Mouse (Mus musculus): Measurements from ENCODE around the gene Apoc1. TPM values are rescaled to one million over a fixed set of nuclear protein-coding genes. Genes with fewer than 3 reads are reported as not detected.

The Apoc1 gene
- total RNA-seq, 2 experiments from 2014 or later = 3.7 TPM; not detected in 1

DNA sequence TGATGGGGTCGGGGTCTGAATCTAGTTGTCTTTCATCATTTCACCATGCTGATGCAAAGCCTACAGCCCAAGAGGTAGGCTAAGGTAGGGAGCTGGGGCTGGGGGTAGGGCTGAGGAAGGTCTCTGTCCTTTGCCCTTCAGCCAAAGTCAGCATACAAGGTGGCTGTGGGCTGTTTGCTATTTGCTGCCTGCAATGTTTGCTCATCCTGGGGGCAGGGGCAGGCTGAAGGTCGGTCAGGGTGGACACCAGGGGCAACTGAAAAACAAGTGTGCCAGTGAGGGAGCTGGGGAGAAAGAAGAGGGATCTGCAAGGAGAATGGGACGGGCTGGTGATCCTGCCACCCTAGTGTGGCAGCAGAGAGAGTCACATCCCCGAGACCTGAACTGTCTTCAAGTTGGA lies 7.1 kb downstream of the Apoc1 start:
- DNase-seq = no peak

DNA sequence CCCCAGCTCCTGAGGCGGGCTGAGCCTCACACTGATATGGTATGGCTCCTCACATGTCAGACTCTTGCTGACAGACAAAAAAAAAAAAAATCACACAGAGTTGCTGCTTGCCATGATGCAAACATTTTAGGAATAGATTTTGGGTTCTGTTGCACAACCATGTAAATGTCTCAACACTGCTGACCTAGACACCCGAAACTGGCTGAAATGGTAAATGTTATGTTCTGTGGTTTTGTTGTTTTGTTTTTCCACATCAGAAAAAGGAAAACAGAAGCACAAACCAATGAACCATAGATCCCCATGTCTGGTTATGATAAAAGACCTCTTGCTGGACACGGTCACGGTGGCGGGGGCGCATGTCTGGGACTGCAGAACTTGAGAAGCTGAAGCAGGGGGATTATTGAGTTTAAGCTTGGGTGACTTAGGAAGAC lies 8.7 kb downstream of the Apoc1 start:
- DNase-seq = no peak

DNA sequence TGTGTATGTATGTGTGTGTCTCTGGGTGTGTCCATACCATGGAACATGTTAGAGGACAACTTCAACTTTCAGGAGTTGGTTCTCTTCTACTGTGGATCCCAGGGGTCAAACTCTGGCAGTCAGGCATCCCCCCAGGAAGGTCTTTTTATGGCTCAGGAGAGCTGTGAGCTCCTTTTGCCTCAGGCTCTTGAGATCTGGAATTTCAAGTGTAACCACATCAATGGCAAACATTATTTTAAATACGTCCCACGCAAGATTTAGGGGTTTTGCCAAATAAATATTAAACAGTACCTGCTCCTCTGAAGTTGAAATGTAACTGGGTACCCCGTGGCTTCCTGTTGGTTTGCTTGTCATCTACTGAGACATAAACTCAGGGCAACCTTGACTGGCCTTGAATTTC lies 9.5 kb downstream of the Apoc1 start:
- no peak for DNase-seq

DNA sequence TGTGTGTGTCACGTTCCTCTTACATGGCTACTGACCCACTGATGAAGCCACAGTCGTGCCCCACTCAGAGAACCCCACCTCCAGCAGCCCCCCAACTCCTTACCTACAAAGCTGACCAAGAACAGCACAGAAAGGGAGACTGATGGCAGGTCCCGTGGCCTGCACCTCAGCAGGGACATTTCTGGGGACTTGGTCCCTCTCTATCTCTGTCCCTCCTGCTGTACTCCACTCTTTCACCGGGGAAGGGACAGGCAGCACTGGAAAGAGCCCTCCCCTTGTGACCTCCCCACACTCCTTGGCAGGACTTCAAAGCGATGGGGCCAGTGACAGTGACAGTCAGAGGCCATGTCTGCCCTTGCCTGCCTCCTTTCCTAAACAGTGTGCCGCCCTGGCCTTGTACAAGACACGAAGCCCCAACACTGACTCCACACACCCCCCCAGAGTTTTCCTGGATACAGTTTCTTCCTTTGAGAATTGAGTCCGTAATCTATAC lies 11.2 kb downstream of the Apoc1 start, which contains the start of the genes Gm44805 and Apoc4:
Gm44805 (minus strand) TSS at position 222 of the 493 bp plus-strand sequence.
Apoc4 (minus strand) TSS at position 278 of the 493 bp plus-strand sequence.
- no peak for DNase-seq

DNA sequence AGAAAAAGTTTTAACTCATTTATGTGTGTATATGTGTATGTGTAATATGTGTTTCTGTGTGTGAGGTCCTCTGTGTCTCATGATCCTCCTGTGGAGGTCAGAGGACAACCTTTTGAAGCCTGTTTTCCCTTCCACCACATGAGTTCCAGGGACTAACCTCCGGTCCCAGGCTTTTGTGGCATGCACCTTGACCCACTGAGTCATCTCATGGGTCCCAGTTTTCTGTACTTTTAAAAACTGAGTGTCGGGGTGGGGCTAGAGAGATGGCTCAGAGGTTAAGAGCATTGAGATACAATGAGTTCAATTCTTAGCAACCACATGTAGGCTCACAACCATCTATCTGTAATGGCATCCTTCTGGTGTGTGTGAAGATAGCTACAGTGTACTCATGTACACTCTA lies 11.8 kb downstream of the Apoc1 start:
- DNase-seq = no peak

DNA sequence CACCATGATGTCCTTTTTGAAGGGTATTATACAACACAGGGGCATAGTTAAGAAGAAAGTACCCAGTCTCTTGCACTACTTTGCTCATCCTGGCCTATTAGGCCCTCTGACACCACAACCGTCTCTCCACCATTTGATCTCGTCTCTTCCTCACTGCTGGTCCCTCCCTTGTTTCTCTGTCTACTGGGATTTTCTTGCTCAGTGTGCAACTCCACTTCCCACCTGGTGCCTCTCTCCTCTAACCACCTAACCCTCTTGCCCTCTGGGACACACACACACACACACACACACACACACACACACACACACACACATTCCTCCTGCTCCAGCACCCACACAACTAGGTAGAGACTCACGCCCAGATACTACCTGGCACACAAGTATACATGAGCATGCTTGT lies 13.6 kb downstream of the Apoc1 start:
- DNase-seq = no peak

DNA sequence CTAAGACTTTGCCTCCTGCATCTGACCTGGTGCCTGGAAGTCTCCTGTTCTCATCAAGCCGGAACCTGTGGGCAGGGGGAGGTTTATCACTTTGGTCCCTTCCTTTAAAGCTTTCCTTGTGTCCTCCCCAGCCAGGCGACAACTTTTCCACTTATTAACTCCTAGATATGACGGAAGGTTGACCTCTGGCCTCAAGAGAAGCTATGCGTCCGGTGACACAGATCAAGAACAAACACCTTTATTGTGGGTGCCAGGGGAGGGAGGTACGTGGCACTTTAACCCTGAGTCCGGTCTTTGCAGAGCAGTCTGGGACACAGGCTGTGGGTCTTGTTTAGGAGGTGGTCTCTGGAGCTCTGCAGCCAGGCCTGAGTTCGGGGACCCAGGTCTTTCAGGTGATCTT lies 14.6 kb downstream of the Apoc1 start, which contains the start of gene Apoc2:
Apoc2 (minus strand) TSS at position 70 of the 400 bp plus-strand sequence.
- no peak for DNase-seq

DNA sequence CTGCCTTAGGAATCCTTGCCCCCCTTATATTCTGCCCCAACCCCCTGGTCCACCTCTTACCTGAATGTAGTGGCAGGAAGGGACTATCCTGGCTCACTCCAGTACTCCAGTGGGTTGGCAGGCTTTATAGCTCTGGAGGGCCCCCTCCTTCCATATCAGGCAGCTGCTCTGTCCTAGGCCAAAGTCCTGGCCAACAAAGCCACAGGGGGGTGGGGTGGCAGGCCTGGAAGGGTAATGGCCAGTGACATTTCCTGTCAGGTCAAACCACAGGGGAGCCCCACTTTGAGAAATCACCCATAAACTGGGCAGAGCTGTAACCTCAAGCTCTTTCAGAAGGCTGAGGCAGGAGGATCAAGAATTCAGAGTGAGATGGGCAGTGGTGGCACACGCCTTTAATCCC lies 15.8 kb downstream of the Apoc1 start:
- no peak for DNase-seq

DNA sequence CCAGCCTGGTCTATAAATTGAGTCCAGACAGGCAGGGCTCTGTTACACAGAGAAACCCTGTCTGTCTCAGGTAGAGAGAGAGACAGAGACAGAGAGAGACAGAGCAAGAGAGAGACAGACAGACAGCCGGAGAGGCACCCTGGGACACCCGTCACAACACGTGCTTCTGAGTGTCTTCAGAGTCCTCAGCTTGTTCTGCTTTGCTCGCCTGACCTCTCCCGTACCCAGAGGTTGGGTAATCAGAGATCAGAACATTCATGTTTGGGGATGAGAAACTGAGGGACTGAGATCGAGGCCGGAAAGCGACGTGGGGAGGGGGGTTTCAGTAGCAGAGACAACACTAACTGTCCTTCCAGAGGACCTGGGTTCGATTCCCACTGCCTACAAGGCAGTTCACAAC lies 16.6 kb downstream of the Apoc1 start:
- DNase-seq = no peak

DNA sequence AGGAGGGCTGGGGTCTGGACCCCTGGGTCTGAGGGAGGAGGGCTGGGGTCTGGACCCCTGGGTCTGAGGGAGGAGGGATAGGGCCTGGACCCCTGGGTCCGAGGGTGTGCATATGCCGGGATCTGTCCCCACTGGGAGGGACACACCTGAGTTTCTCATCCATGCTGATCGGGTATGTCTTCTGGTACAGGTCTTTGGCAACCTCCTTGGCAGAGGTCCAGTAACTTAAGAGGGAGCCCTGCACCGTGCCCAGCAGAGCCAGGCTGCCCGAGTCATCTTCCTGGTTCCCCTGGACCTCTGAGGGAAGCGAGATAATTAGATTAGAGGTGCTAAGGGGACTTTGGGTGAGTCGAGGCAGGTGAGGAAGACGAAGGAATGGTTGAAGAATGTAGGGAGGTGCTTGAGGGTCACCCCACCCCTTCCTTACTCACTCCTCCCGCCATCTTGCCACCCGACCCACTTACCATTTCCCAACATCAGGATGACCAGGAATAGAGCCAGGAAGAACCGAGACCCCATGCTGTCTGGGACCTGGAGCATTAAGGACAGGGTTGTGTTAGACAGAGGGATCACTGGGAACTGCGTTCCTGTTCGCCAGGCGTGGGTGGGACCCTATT lies 19.3 kb downstream of the Apoc1 start:
- no peak for DNase-seq

DNA sequence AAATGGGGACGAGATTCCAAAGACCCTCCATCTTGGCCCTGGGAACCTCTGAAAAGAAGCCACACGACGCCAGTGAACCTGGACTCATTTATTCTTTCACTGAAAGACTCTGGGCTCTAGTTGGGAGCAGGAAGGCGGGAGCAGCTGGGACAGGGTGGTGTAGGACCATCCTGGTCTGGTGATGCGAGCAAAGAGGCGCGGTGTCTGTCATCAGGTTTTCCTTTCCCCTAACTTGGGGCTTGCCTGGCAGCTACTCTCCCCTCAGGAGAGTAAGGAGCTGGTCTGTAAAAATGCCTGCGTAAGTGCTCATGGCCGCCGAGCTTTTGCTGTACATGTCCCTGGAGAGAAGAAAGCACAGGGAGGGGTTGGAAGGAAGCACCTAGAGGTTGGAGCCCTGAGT lies 20.9 kb downstream of the Apoc1 start:
- no peak for DNase-seq

DNA sequence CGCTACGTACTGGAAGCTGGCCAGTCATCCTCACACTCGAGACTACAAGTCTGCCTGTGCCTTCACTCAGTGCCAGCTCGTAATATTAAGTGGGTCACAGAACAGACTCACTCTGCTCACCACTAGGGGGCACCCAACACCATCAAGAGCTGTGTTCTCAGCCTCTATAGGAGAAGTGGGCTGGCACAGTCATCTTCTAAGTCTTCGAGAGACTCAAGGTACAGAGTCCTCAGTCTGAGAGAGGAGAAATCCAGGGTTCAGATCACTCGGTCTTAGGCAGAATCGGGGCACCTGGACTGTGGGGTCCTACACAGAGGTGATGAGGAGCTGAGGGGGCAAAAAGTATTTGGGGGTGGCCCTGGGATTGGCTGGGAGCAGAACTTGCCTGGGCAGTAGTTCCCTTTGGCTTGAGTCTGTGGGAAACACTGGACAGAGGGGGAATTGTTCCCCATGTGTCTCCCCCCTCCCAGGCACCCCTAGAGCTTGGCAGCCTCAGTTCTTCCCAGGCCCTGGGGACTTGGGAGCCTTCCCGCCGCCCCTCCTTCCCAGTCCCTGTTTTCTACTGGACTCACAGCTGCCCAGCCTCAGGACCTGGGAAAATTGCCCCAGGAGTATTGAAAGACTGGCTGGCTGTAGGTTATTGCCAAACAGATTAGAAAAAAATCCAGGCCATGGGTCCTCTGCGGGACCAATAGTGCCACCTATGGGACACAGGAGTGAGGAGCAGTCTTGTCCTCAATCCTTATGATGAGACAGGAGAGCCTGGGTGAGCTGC lies 23.3 kb downstream of the Apoc1 start:
- DNase-seq = peak; percentile 81

DNA sequence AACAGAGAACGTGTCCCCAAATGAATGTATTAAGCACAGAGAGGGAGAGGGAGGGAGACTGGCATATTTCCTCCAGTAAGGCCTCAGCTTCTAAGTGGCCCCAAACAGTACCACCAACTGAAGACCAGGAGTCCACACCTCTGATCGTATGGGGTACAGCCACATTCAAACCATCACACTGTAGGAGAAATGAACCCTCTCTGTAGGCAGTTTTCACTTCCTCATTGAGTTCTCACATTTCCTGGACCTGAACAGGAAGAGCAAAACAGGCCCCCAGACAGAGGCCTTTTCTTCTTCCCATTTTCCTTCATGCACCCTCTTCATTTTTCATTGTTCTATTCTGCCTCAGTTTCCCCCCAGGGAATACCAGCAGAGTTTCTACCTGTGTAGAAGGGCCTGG lies 25.0 kb downstream of the Apoc1 start:
- DNase-seq = no peak

DNA sequence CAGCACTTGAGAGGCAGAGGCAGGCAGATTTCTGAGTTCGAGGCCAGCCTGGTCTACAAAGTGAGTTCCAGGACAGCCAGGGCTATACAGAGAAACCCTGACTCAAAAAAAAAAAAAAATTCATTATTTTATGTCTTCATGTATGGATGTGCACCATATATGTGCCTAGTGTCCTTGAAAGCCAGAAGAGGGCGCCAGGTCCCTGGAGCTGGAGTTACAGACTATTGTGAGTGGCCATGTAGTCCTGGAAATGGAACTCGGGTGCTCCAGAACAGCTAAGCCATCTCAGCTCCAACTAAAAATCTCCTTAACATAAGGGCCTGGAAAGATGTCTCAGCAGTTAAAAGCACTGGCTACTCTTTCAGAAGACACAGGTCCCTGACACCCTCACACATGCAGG lies 25.7 kb downstream of the Apoc1 start:
- no peak for DNase-seq

DNA sequence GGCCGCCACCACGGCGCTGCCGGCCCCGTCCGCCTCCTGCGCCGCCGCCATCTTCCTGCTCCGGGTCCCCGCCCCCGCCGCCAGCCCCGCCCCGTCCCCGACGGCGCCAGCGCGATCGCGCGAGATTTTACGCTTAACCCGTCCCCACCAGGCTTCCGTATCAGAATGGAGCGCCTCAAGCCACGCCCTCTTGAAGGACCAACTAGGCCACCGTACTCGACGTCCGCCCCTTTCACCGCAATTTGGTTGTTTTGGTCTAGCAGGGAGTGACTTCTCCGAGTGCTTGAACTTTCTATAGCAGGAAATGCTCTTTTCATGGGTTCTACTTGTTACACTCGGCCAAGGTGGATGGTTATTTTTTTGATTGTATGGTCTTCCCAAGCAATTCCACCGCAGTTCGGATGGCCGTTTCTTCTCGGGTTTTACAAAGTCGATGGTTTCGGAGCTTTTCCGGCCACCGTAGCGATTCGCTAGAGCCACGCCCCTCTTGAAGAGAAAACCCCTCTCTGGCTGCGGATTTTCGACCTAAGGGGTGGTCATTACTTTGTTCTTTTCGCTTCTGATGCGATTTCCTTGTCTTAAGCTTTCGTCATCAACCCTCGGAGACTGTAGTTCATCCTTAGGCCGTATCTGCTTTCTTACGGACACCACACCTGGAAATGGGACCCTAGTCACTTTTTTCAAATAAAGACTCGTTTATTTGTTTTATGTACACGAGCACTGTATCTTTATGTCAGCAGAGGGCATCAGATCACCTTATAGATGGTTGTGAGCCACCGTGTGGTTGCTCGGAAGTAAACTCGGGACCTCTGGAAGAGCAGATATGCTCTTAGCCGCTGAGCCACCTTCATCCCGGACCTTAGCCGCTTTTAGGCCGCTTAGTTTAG lies 27.3 kb downstream of the Apoc1 start, which contains the start of gene Clptm1:
Clptm1 (minus strand) TSS at position 79 of the 887 bp plus-strand sequence.
- DNase-seq = peak; percentile 96

DNA sequence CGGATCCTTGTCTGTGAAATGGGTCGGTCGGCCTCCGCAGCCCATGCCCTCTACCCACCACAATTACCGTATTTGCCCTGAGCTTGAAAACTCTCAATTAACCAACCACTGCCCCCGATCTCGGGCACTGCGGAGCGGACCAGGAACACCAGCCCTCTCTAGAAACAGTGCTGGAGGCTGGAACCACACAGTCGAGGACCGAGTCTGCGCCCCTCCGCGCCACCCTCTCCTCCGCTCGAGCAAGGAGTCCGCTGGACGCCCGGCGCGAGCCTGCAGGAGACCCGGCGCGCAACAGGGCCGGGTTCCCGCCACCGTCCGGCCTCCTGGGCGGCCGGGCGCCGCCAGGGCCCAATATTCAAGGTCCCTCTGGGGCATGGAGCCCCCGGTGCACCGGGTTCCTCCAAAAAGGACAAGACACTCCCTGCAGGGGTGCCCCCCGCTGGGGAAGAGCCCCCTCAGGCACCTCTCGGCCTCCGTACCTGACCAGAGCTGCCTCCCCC lies 28.0 kb downstream of the Apoc1 start:
- DNase-seq = no peak

DNA sequence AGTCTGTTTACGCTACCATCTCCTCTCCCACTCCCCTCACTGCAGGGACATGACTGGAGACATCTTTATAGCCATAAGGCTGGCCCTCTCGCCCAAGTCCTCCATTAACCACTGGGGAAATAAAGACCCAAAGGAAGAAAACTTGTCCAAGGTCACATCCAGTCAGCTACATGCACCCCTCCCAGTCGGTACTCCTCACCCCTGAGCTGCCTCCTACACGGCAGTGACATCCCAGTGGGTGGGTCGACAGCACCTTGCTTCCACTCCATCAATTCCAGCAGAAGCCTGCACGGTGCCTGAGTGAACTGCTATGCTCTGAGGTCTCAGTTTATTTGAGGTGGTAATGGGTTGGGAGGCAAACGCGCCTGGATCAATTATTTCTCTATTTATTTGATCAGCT lies 28.5 kb downstream of the Apoc1 start:
- no peak for DNase-seq

DNA sequence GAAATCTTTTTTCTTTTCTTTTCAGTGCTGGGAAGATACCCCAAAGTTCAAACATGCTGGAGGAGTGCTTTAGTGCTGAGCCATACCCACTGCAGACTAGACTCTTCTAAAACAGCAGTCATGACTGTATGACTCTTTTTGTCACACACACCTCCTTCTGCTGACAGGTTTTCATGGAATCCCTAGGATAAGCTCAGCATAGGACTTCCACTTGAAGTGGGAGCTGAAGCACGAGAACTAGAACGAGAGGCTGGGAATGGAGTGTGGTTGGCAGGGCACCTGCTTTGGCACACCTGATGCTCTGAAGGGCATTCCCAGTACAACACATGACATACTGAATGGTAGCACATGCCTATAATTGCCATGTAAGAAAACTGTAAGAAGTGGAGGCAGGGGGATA lies 39.8 kb downstream of the Apoc1 start:
- DNase-seq = no peak

DNA sequence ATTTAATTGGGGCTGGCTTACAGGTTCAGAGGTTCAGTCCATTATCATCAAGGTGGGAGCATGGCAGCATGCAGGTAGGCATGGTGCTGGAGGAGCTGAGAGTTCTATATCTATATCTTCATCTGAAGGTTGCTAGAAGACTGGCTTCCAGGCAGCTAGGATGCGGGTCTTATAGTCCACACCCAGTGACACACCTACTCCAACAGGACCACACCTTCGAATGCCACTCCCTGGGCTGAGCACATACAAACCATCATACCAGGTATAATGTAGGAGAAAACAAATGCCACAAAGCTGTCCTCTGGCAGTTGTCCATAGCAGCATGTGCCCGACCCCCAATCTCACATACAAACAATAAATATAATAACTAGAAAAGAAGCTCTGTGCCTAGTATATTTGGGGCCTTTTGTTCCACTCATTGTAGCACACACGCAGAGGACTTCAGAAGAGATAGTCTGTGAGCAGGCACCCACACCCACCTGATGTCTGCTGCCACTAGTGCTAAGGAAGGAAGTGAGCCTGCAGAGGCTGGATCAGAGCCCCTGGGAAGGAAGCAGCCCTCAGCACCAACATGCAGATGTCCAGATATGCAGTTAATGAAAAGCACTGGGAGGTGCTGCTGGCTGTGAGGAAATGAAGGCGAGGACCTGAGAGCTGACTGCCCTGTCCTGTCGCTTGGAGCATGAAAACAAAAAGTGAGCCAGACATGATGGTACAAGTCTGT lies 41.2 kb downstream of the Apoc1 start:
- DNase-seq = no peak

DNA sequence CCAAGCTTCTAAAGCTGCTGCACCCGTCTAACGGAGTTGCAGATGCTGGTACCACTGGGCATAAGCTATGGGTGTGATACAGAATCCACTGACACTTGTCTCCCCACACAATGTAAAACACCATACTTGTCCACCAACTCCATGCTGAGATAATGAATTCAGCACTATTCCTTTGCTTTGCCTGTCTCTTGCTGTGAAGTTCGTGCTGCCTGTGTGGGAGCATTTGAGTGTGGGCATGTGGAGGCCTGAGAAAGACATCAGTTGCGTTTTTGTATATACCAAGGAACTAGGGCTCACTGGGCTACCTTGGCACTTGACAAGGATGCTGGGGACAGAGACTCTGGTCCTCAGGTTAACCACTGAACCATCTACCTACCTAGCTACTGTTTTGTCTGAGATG lies 51.2 kb downstream of the Apoc1 start:
- DNase-seq = no peak
